Mouse (Mus musculus) left cerebral cortex, adult 9 months (tissue): ENCODE measurements around the gene Frmpd4.

ENCODE experiments used
- DNase-seq, 2 experiments: peaks; one replicate each; pipeline ENCODE4 v3.0.0; 2022; ENCODE audit warnings: low spot score in 2 of 2

Gene Frmpd4

GRCm38 (mm10) chrX:167552827-167553226 is 1024.2 kb downstream of the Frmpd4 start:
- peak; percentile 20 to 32 for DNase-seq

GRCm38 (mm10) chrX:167523151-167523550 is 1053.9 kb downstream of the Frmpd4 start:
- no peak for DNase-seq

- DNase-seq, result no peak
These were observed 1054.5 kb downstream of the Frmpd4 start for GRCm38 (mm10) chrX:167522528-167522927.

GRCm38 (mm10) chrX:167518440-167518839 is 1058.6 kb downstream of the Frmpd4 start:
- DNase-seq, result no peak

GRCm38 (mm10) chrX:167497780-167498179 is 1079.3 kb downstream of the Frmpd4 start:
- peak in 1 of 2 experiments; percentile 49 for DNase-seq

GRCm38 (mm10) chrX:167492265-167492664 is 1084.8 kb downstream of the Frmpd4 start:
- no peak for DNase-seq

- DNase-seq, result no peak
These were observed 1085.3 kb downstream of the Frmpd4 start for GRCm38 (mm10) chrX:167491589-167492207.

GRCm38 (mm10) chrX:167483409-167484177 is 1093.4 kb downstream of the Frmpd4 start:
- no peak for DNase-seq

- DNase-seq, result no peak
These were observed 1099.4 kb downstream of the Frmpd4 start for GRCm38 (mm10) chrX:167477636-167478035.

GRCm38 (mm10) chrX:167434883-167435282 is 1142.1 kb downstream of the Frmpd4 start:
- DNase-seq, result no peak

GRCm38 (mm10) chrX:167433950-167434349 is 1143.1 kb downstream of the Frmpd4 start:
- no peak for DNase-seq
